Mouse (Mus musculus) right cerebral cortex, postnatal 14 days (tissue): Measurements from ENCODE around the gene Ncam1.

ENCODE experiments used
- DNase-seq: peaks from one replicate; pipeline ENCODE4 v3.0.0; 2022

The Ncam1 gene

GRCm38 (mm10) chr9:49746176-49746575 is 52.5 kb downstream of the Ncam1 start:
- DNase-seq, result no peak

DNA sequence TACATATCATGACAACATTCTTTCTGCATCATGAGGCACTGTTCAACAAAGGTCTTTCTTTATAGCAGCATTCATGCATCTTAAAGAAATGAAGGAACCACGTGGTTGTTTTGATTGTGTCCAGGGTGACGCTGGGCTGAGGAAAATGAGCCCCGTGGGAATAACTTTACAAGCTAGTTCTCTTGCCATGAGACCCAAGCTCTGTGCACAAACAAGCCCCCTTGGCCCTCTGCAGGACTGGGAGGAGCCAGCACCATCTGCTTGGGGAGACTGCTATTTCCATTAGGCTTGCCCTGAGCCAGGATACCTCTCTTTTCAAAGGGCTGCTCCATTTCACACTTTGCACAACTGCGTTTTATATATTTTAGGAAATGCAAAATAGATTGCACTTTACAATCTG is 53.0 kb downstream of the Ncam1 start:
- no peak for DNase-seq

- DNase-seq, result no peak
Observed at GRCm38 (mm10) chr9:49744286-49744685, 54.4 kb downstream of the Ncam1 start.

DNA sequence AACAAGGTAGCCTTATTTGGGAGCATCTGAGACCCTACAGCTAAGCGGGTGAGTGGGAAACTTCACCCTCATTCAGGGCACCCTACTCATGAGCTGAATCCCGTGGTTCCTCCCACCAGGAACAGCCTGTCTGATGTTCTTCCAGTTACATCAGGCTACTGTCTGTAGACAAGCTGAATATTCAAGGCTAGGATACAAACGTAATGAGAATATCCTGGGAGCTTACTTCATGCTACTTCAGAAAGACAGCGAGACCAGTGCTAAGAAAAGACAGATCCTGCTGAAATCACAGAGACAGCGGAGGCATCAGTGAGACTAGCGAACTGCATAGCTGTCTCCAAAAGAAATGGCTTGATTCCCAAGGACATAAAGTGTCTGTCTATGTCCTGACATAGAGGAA is 58.8 kb downstream of the Ncam1 start:
- no peak for DNase-seq

DNA sequence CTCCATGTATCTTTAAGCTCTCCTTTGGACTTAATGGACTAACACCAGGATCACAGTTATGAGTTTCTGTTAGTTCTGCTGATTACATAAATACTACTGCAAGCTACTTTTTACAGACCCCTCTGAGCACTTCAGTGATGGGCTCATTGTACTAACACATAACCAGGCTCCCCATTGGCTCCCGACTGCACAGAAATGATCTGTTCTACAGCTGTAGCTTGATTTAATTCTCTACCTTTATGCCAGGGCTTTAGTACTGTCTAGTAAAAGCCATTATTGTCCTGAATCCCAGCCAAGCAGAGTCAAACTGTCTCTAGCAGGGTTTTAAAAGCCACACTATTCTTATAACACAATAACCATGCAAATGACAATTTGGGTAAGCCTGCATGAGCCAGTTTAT is 60.2 kb downstream of the Ncam1 start:
- DNase-seq, result no peak

DNA sequence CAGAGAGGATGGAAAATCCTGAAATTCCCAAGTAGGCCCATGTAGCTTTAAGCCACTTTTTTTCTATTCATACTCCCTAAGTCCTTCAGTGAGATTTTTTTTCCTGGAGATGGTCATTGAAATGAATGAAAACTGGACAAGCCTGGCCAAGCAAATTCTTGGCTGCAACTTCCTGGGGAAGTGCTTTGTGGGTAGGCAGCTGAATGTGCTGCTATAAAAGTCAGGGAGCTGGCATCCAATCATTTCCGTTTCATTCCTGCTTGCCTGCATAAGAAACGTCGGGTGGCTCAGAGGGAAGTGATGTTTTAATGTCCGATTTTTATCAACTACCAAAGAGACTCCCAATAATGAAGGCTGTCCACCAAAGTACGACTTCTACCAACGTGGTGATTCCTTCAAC is 61.6 kb downstream of the Ncam1 start:
- no peak for DNase-seq

DNA sequence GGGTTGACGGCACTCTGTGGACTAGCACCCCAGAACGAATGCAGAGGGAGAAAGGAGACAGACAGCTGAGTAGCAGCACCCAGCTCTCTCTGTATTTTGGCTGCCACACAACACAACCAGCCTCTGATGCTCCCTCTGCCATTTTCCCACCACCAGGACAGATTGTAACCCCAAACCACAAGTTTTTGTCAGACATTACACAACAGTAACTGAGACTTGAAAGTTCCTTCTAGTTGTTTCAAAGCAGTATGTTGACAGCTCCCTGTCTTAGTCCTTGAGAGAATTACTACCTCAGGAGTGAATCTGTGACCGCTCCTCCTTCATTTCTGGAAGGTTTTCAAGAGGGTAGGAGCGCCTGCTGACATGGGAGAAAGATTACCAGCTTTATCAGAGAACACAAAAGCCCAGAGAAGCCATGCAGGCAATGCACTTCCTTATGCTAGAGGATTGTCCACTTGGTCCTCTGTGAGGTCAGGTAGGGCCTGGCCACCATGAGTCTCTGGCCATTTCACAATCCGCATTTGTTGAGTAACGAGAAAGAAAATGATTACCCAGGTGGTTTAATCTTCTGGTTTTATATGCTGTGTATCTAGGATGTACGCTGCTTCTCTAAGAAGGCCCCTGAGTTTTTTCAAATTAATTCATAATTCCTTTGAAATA is 64.2 kb downstream of the Ncam1 start:
- no peak for DNase-seq

DNA sequence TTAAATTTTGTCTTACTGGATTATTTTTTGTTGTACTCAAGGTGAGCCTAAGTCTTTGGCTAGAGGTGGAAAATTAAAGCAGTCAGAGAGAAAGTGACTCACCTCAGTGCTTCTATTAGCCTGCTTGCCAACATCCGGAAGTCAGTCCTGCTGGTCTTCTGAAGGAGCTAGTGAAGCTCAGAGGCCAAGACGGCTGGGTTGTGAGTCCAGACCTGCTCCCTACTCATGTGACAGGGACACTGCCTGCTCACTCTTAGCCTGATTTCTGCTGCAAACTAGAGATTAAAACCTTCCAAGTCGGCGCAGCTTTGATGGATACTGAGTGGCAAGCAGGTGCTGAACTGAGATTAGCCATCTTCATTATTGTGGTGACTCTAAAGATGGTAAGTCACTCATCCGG is 65.0 kb downstream of the Ncam1 start:
- no peak for DNase-seq

DNA sequence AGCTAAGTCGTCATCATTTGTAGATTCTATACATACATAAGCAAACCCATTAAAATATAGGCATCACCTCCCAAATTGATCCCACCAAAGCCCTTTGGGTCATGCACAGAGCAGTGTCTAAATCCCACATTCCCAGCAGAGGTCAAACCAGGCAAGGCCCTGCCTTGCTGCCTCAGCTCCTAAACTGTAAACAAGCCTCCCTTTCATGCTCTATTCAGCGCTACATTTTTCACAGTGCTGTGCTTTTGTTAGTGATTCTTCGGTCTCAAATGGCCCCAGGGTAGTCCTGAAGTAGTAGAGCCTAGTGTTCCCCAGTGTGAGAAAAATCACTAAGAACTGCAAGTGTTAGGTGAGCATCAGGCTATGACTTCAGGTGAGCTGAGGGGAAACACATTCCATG is 69.2 kb downstream of the Ncam1 start:
- no peak for DNase-seq

DNA sequence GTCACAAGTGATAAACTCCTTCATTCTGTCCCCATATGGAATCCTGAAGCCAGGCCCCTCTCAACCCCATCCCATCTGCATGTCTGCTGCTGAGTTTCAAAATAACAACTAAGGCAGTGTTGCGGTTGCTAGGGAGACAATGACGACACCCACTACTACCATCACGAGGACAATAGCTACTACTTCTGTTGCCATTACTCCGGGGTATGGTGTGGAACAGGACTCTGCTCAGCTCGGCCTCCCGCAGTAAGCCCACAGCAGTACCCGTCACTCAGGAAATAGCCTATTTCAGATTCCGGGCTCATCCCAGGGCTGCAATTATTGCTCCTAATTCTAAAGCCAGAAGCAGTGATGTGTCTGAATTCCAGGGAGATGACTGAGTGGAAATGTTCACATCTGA is 70.5 kb downstream of the Ncam1 start:
- no peak for DNase-seq

DNA sequence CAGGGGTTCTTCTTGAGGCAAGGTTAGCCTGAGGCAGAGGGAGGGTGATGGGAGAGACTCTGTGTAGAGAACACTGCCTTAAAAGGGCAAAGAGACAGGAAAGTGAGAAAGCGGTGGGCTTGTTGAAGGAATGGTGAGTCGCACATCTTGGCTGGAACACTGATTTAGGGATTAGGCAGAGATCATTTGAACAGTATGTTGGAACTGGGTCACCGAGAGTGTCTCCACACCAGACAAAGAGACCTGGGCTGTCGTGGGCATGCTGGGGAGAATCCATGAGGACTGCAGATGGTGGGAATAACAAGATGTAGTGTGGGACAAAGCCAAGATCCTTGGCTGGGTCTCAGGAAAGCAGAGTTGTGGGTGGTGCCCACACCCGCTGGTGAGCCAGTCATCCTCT is 76.0 kb downstream of the Ncam1 start:
- peak; percentile 28 for DNase-seq

GRCm38 (mm10) chr9:49715121-49715520 is 83.6 kb downstream of the Ncam1 start:
- DNase-seq, result peak; percentile 8

DNA sequence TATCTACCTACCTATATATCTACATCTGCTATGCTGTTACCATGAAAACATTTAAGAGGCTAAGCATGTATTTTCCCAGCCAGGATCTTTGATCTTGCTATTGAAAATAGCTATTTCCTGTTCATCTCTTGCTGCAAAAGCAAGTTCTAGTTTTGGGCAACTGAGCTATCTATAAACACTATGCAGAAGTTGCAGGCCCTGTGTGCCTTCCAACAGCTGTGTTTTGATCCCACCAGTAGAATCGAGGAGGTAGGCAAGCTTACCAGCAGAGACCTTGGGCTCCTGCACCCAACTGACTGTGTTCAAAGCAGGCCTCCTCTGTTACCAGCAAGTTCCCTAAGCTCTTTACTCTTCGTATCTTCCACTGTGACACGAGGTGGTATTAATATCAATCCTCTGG is 84.6 kb downstream of the Ncam1 start:
- no peak for DNase-seq

GRCm38 (mm10) chr9:49707646-49708045 is 91.1 kb downstream of the Ncam1 start:
- DNase-seq, result no peak

DNA sequence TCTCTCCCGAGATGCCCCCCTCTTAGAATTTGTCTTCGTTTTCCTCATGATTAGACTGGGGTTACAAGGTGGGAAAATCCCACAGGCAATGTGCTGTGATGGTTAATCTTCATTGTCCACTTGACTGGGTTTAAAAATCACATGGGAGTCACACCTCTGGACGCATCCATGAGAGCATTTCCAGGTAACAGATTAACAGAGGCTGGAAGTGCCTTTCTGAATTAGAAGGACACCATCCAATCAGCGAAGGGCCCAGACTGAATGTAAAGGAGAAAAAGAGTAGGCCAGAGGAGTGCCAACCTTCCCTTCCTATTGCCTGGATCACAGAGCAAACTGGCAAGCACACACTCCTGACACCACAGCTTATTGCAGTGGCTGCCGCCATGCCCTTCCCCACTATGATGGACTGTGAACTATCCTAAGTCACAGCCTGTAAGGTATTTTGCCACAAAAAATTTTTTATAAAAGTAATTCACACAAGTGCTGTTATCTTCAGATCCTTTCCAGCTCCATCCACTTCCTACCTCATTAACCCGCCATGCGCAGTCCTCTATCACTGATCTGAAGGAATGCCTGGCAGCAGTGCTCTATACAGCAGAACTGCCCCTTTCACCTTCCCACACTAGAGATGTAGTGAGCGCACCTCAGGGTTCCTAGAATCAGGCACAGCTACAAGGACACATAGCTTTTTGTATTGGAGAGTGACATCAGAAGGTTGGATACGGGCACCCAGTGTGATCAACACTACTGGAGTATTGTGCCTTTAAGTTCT is 94.3 kb downstream of the Ncam1 start:
- no peak for DNase-seq

DNA sequence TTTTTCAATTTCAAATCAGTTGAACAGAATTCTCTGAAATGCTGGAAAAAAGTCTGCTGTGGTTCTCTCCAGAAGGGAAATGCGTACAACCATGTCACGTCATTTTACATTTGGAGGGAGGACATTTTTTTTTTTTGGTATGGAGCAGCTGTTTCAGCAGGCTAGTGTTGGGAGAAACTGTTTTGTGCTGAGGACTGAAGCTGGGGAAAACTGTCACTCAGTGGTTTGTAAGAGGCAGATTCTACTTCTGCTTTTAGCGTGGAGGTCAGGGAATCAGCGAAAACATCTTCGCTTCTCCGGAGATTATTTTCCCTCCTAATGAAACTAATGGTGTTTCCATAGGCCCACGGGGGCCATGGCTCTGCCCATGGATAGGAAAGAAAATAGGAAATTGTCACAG is 103.4 kb downstream of the Ncam1 start:
- no peak for DNase-seq

- no peak for DNase-seq
Observed at GRCm38 (mm10) chr9:49692791-49693190, 105.9 kb downstream of the Ncam1 start.

- no peak for DNase-seq
Observed at GRCm38 (mm10) chr9:49691344-49691743, 107.4 kb downstream of the Ncam1 start.

- no peak for DNase-seq
Observed at GRCm38 (mm10) chr9:49683566-49684273, 115.0 kb downstream of the Ncam1 start.

DNA sequence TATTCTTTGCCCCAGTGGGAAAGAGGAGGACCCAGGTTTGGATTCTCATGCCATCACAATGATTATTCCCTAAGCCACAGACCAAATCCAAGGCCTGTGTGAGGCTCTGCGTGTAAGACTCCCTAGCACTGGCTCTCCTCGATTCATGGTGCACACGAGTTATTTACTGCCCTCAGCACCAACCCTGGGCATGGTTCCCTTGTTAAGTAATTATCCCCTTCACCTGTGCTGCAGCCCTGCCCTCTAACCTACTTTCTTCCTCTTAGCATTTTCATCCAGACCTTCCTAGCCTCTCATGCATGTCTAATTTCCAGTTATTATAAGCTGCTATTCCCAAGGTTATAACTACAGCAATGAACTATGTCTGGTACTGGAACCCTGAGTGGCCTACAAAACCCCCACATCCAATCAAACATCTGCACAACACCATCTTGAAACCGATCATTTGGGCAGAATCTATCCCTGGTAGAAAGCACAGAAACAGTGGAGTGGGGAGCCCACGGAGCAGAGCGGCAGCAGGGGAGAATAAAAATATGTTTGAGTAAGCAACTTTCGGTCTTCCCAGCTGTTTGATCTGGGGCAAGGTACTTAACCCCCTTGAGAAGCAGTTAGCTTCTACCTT is 116.8 kb downstream of the Ncam1 start:
- DNase-seq, result no peak

GRCm38 (mm10) chr9:49679270-49679669 is 119.5 kb downstream of the Ncam1 start:
- DNase-seq, result no peak

DNA sequence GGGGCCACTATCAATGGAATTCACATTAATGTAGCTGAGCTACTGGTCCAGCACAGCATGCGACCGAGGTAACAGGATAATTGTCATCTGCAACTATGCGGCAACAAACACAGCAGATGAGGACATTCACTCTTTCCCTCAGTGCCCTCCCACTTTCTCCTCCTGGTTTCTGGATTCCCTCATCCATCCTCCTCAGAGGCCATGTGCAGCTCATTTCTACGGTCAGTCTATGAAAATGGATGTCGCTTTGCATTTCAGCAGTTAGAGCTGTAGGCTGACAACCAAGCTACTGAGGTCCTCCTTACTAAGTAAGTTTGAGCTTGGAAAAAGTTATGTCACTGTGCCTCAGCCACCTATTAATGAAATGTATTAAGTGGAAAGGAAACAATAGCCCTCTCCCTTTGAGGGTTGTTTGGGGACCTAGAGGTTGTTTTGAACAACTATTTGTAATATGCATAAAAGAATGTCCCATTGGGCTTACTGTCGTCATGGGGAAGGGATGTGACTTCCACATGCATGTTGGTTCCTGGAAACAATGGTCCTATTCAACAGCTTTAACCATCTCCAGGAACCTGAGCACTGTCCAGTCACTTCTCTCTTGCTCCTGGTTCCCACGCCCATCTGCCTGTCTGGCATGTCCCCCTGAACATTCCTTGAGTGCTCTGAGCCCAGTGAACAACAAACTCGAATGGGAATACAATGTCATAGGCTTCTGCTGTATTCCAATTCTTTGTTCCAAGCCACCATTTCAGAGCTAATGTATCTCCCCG is 122.8 kb downstream of the Ncam1 start:
- DNase-seq, result no peak

DNA sequence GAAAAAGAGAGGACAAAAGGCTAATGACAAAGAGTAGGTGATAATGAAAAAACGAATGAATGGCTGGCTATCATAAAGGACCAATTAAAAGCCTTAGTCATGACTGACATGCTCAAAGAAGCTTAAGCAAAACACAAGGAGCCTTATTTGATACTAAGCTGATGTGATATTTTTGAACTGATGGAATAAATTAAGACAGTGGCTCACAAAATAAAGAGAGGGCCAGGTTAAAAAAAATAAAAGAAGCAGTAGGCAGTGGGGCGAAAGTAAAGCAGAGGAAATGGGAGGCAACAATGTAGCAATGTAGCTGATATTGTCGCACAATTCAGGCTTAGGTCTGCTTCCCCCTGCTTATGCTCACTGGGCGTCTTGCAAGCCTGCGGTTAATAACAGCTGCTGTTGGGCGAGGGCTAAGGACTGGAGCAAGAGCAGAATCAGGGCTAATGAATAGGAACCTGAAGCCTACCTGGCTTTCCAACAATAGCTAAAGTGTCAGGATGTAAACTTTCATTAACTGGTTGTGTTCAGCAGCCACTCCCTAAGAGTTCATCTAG is 126.0 kb downstream of the Ncam1 start:
- no peak for DNase-seq
